In genomic region chr19:41634999-41635398, GRCm38 (mm10) we compare ENCODE assay signal across 21 mouse cellular contexts.
"Had no signal": no experiment of that assay in that cellular context is flagged by ENCODE, and none has a peak within 500 bp of the region (broad histone marks: within the 10 kb centered on the region; RNA-seq: fewer than 3 reads in every experiment).

No protein-coding gene starts in this region.

- H3K27me3 ChIP-seq: limb, embryonic 15.5 days; midbrain, embryonic 13.5 days; neural tube, embryonic 13.5 days had no signal

- H3K4me3 ChIP-seq: layer of hippocampus, adult 2 months; limb, embryonic 12.5 days; limb, embryonic 15.5 days; midbrain, embryonic 13.5 days; myocyte; neural tube, embryonic 13.5 days had no signal

- DNase-seq: kidney, adult 2 months; kidney, postnatal 25 days; layer of hippocampus, adult 9-11 months; liver, postnatal 0 days; lung, embryonic 14.5 days; right cerebral cortex, adult 18-20 months; right cerebral cortex, postnatal 14 days; right cerebral cortex, postnatal 4 days; thymus, postnatal 25 days had no signal

- H3K27ac ChIP-seq: kidney, postnatal 0 days; layer of hippocampus, adult 2 months; limb, embryonic 12.5 days; limb, embryonic 15.5 days; liver, embryonic 14.5 days; macrophage; midbrain, embryonic 13.5 days; neural tube, embryonic 13.5 days; stomach, postnatal 0 days had no signal

- H3K36me3 ChIP-seq: limb, embryonic 12.5 days; limb, embryonic 15.5 days had no signal

- H3K9me3 ChIP-seq: limb, embryonic 12.5 days; limb, embryonic 15.5 days; midbrain, embryonic 13.5 days; neural tube, embryonic 13.5 days had no signal

- H3K4me1 ChIP-seq: limb, embryonic 12.5 days; limb, embryonic 15.5 days; neural tube, embryonic 13.5 days had no signal

- H3K4me2 ChIP-seq: limb, embryonic 12.5 days; limb, embryonic 15.5 days; liver, embryonic 11.5 days; lung, embryonic 14.5 days; midbrain, embryonic 13.5 days; neural tube, embryonic 13.5 days had no signal

- H3K9ac ChIP-seq: limb, embryonic 12.5 days; limb, embryonic 15.5 days; liver, embryonic 14.5 days; liver, postnatal 0 days; lung, embryonic 14.5 days; midbrain, embryonic 13.5 days; neural tube, embryonic 13.5 days had no signal

- ATAC-seq: liver, postnatal 0 days; lung, postnatal 0 days; midbrain, embryonic 13.5 days had no signal
